Mouse (Mus musculus): ENCODE results near the gene Tbc1d20.

Tbc1d20 gene

GRCm38 (mm10) chr2:152326654-152327053, 33.0 kb downstream of the Tbc1d20 start:
- DNase-seq (ENCODE audit: low spot score): no peak

- no peak for DNase-seq (ENCODE audit: low spot score)
Observed at GRCm38 (mm10) chr2:152327980-152328379, 34.4 kb downstream of the Tbc1d20 start.

GRCm38 (mm10) chr2:152330858-152331423, 37.3 kb downstream of the Tbc1d20 start:
- DNase-seq (ENCODE audit: low spot score): no peak

- peak; percentile 88 for DNase-seq (ENCODE audit: low spot score)
Observed at GRCm38 (mm10) chr2:152332101-152332825, 38.6 kb downstream of the Tbc1d20 start, which contains the start of gene Rbck1. Gene Rbck1, minus strand, starts transcription at chr2:152332653.

GRCm38 (mm10) chr2:152333345-152334006, 39.8 kb downstream of the Tbc1d20 start:
- DNase-seq (ENCODE audit: low spot score): no peak

- no peak for DNase-seq (ENCODE audit: low spot score)
Observed at GRCm38 (mm10) chr2:152335289-152335820, 41.7 kb downstream of the Tbc1d20 start.

- no peak for DNase-seq (ENCODE audit: low spot score)
Observed at GRCm38 (mm10) chr2:152336856-152337255, 43.2 kb downstream of the Tbc1d20 start.

- DNase-seq (ENCODE audit: low spot score): no peak
Observed at GRCm38 (mm10) chr2:152337591-152338212, 44.1 kb downstream of the Tbc1d20 start.

GRCm38 (mm10) chr2:152338319-152338718, 44.7 kb downstream of the Tbc1d20 start:
- DNase-seq (ENCODE audit: low spot score): no peak

GRCm38 (mm10) chr2:152339631-152340179, 46.1 kb downstream of the Tbc1d20 start:
- DNase-seq (ENCODE audit: low spot score): no peak

GRCm38 (mm10) chr2:152343329-152344213, 49.9 kb downstream of the Tbc1d20 start, which contains the start of gene Trib3:
Gene Trib3, minus strand, starts transcription at chr2:152344032.
- peak; percentile 91 for DNase-seq (ENCODE audit: low spot score)

- peak; percentile 70 for DNase-seq (ENCODE audit: low spot score)
Observed at GRCm38 (mm10) chr2:152344361-152344760, 50.7 kb downstream of the Tbc1d20 start.

- no peak for DNase-seq (ENCODE audit: low spot score)
Observed at GRCm38 (mm10) chr2:152344909-152345308, 51.3 kb downstream of the Tbc1d20 start.

GRCm38 (mm10) chr2:152345393-152345792, 51.8 kb downstream of the Tbc1d20 start:
- no peak for DNase-seq (ENCODE audit: low spot score)

- no peak for DNase-seq (ENCODE audit: low spot score)
Observed at GRCm38 (mm10) chr2:152346776-152347465, 53.3 kb downstream of the Tbc1d20 start.

GRCm38 (mm10) chr2:152347722-152348121, 54.1 kb downstream of the Tbc1d20 start:
- no peak for DNase-seq (ENCODE audit: low spot score)

- no peak for DNase-seq (ENCODE audit: low spot score)
Observed at GRCm38 (mm10) chr2:152349205-152349604, 55.6 kb downstream of the Tbc1d20 start.

- no peak for DNase-seq (ENCODE audit: low spot score)
Observed at GRCm38 (mm10) chr2:152349842-152350540, 56.4 kb downstream of the Tbc1d20 start.

GRCm38 (mm10) chr2:152357254-152357653, 63.6 kb downstream of the Tbc1d20 start:
- no peak for DNase-seq (ENCODE audit: low spot score)

- DNase-seq (ENCODE audit: low spot score): peak; percentile 29
Observed at GRCm38 (mm10) chr2:152358977-152359376, 65.3 kb downstream of the Tbc1d20 start.
